Mouse (Mus musculus): ENCODE data around the gene Speer4c.
"Not testable (repeated sequence)": the region's sequence is repeated elsewhere in the genome, so short reads cannot be mapped to it uniquely, and the experiment has no call there.

Gene Speer4c

DNA sequence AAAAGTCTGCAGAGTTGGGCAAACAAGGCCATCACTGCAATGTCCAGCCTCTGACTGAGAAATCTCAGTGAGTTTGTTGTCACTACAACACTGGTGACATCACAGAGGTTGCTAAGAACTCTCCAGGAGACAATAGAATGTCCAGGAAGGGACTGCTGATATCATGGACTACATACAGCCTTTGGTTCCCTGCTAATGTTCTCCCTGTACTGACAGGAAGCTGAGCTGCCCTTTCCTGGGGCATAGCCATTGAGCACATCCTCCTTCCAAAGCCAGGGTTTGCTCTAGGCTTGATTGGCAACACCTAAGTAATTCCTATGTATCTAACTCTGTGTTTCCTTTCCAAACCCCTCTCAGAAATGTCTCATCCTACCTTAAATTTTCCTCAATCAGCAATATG lies at the start of gene Speer4c:
Speer4c (minus strand) TSS at position 101 of the 400 bp plus-strand sequence.
- DNase-seq, result not testable (repeated sequence)

DNA sequence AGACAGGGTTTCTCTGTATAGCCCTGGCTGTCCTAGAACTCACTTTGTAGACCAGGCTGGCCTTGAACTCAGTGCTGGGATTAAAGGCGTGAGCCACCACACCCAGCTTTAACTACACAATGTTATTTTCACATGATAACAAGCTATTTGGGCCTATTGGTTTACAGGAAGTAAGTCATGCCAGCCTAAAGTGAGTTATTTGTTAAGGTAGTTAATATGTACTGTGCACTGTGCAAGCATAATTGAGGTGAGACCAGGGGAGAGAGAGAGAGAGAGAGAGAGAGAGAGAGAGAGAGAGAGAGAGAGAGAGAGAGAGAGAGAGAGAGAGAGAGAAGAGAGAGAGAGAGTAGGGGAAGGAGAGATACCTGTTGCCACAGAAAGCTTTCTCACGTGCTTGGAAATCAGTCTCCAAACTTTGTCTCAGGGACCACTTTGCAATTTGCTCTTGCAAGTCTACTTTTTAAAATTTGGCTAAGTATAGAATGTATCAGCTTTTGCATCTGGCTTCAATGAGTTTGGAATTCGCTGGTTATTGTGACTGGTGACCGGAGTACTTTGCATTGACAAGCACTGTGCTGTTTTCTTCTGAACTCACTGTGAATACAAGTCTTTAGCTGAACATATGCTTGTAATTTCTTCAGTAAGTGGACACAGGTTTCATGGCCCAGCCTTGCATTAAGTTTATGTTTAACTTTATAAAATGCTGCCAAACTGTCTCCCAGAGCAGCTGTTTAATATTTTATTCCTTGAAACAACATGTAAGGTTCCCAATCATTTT lies 33.6 kb upstream of the Speer4c start:
- no peak for DNase-seq

DNA sequence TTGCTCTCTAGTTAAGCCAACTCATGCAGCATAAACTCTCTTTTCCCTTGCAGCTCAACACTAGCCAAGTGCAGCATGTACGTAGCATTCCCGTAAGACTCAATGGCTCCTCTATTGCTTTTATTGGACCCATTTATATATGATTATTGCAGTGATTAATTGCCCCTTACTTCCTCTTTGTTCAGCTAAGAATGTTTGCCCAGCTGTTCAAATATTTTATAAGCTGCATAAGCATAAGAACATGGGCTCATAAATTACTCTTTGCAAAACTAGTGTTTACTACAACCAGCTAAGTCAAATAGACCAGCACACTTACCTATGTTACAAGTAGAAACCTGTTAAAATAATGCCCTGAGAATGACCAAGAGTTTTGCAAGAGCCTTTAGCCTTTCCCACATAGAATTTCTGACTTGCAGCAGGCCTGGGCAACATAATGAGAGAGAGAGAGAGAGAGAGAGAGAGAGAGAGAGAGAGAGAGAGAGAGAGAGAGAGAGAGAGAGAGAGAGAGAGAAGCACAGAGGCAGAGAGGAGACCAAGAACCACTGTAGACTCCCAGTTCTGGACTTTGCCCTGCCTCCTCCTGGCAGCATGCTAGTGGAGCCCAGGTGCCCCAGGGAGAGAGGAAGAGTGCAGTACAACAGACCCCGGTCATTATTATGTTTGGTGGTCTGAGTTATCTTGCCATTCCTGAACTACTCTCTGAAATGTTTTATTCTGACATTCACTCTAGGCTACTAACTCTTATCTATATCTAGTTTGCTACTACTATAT lies 20.2 kb upstream of the Speer4c start:
- no peak for DNase-seq

DNA sequence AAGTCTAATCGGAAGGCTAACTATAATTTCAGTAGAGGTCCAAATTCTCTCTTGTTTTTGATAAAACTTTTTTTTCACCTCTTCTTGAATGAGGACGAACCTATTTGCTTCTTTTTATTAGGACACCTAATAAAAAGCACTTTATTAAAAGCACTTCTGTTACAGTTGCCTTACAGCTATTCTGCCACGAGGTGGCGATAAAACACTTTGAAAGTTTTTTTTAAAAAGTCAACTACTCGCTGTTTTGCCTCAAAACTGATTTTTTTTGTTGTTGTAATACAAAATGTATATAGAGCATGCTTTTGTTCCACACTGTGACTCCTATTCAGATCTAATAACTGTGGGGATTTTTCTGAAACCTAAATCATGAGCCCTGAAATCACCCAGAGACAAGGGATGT lies 11.2 kb downstream of the Speer4c start:
- peak; percentile 35 to 38 for DNase-seq

DNA sequence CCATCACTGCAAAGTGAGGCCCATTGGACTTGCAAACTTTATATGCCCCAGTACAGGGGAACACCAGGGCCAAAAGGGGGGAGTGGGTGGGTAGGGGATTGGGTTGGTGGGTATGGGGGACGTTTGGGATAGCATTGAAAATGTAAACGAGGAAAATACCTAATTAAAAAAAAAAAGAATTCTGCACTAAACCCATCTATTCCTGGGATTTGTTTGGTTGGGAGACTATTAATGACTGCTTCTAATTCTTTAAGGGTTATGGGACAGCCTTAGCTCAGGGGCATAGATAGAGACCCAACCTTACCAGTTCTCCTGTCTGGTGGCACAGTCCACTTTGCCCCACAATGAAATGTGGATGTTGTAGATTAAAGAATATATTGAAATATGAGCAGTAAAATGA lies 16.4 kb downstream of the Speer4c start:
- not testable (repeated sequence) for DNase-seq

DNA sequence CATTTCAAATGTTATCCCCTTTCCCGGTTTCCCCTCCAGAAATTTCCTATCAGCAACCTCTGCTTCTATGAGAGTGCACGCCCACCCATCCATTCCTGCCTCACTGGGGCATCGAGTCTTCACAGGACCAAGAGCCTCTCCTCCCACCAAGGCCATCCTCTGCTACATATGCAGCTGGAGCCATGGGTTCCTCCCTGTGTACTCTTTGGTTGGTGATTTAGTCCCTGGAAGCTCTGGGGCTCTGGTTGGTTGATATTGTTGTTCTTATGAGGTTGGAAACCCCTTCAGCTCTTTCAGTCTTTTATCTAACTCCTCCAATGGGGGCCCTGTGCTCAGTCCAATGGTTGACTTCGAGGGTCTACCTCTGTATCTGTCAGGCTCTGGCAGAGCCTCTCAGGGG lies 22.2 kb downstream of the Speer4c start:
- DNase-seq, result not testable (repeated sequence)

DNA sequence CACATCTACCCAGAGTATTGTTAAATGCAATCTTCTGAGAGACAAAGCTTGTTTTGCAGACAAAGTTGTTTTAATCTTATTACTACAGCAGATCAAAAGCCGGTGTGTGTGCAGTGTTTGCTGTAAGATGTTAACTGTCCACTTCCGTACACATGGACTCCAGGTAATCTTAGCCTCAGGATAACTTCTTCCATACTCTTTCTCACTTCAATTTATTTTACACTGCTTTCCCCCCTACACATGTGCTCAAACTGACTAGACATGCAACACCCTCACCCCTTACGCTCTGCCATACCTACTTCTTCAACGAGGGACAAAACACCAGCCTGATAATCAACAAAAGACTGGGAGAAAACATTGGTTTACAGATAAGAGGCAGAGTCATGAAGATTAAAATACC lies 23.2 kb downstream of the Speer4c start:
- not testable (repeated sequence) for DNase-seq

DNA sequence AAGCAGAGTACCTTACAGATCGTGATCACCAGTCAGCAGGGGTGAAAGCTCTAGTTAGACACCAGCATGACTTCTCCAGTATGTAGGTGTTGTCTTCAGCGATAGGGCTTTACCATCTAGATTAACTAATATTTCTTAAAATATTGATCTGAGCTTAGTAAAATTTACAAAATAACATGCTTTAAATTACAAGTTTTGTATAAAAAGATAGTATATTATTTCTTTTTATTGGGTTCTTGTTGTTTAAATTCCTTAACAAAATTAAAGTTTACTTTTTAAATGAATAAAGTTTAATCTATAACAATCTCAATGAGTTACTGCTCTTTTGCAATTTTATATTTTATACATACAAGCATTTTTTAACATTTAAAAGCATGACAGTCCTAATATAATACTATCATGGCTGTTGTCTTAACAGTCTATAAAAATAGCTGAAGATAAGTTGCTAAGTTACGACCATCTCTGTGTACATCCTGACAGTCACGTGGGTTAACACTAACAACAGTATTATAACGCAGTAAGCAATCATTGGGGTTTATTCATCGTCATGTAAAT lies 24.3 kb downstream of the Speer4c start:
- not testable (repeated sequence) for DNase-seq

DNA sequence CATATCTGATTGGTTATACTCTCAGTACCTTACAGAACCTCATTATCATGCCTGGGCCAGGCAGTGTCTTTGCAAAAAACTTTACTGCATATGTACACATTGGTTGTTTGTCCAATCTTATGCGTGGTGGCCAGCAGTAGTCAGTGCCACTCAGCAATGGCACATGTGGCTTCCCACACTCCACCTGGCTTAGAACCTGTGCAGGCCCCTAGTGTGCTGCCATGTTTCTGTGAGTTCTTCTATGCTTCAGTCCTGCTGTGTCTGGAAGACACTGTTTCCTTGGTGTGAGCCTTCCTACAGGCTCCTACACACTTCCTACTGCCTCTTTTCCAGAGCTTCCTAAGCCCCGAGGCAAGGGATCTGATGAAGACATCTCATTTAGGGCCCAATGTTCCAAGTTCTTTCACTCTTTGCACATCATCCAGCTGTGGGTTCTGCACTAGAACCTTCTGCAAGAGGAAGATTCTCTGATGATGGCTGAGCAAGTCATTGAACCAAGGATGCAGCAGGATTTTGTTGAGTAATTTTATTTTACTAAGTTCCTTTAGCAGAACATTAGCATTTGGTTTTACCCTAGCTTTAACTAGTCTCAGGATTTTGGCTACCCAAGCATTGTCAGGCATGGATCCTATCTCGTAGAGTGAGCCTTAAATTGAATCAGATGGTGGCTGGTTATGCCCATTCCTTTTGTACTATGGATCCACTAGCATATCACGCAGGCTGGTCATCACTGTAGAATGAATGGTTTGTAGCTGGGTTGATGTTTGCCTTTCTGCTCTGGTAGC lies 25.0 kb downstream of the Speer4c start:
- not testable (repeated sequence) for DNase-seq

DNA sequence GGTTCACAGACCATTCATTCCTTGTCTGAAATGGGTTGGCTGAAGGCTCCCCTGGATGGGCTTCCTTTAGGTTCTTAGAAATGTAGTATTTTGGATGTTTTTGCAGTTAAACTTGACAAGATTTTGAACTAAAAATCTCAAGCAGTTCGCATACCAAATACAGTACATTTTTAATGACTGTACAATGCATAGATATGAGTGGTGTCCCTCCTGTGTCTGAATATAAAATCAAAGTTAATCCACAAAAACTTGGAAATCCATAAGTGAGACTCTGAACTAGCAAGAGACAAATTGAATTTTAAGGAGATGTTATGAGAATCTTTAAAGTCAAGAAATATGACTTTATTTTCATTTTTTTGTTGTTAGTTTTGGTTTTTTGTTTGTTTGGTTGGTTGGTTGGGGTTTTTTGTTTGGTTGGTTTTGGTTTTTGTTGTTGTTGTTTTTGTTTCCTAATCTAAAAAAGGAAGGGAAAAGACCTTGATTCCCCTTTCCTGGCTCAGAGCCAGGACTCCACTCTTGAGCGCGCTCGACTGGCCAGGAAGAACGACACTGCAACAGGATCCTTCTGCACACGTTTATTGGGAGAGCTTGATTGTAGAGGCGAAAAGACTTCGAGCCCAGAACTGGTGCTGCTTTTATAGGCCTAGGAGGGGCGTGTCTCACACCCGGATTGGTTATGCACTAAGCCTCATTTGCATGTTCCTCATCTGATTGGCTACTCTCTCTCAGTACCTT lies 32.6 kb downstream of the Speer4c start:
- DNase-seq, result peak; percentile 10 to 19

DNA sequence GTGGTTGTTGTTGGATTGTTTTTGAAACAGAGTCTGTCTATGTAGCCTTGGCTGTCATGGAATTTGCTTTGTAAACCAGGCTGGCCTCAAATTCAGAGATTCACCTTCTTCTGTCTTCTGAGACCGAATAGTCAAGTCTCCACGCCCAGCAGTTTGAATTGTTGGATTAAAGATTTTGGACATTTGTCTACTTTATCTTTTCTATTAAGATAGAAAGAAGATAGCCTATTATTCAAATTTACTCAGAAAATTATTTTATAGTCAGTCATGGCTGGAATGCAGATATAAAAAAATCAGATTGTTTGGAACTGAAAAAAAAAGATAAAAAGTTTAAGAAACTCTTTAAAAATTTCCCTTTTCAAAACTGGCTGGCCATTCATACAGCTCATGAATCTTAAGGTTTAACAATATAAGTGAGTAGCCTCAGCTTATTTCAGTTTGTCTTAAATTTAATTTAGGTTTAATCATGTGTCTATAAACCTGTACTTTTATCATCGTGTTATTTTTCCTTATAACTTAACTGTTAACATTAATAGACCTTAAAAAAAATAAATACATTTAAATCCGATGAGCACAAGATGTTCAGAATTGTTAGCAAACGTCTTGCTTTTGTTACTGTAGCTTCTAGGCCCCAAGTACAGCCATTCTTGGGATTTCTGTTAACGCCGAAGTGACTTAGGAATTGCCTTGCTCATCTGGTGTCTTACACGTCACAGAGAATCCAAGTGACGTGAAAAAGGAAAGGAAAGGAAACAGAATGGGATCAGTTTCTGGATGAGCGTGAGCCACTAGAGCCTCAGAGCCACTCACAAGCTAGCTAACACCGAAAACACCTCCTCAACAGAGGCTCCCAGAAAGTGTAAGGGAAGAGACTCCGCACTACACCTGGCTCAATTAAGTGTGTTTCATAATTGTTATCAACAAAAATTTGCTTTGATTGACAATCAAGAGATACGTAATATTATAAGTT lies 33.8 kb downstream of the Speer4c start:
- not testable (repeated sequence) for DNase-seq

DNA sequence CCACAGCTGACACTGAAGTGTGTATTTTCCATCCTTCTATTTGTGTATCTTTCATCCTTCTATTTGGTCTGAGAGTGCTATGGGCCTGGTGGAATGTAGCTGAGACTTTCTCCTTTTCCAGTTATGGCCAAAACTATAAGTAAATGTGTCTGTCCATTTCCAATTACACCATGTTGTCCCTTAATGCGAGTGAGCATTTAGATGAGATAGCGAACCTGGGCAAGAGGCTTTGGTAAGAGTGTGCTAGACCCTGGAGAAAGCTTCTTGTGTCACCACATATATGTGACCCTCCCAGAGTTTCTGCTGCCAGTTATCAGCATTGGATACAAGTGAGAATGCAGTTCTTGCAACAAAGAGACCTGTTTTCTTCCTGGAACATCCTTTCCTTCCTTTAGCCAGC lies 35.2 kb downstream of the Speer4c start:
- DNase-seq, result not testable (repeated sequence)

DNA sequence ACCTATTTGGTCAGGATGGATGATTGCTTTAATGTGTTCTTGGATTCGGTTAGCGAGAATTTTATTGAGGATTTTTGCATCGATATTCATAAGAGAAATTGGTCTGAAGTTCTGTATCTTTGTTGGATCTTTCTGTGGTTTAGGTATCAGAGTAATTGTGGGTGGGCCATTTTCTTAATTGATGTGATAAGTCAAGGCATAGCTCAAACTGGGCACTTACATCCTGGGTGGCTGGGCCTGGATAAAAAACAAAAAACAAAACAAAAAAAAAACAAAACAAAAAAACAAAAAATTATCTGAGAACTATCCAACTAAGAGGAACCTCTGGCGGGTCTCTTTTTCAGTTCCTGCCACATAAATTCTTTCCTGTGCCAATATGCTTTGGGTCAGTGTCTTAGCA lies 36.3 kb downstream of the Speer4c start:
- not testable (repeated sequence) for DNase-seq

DNA sequence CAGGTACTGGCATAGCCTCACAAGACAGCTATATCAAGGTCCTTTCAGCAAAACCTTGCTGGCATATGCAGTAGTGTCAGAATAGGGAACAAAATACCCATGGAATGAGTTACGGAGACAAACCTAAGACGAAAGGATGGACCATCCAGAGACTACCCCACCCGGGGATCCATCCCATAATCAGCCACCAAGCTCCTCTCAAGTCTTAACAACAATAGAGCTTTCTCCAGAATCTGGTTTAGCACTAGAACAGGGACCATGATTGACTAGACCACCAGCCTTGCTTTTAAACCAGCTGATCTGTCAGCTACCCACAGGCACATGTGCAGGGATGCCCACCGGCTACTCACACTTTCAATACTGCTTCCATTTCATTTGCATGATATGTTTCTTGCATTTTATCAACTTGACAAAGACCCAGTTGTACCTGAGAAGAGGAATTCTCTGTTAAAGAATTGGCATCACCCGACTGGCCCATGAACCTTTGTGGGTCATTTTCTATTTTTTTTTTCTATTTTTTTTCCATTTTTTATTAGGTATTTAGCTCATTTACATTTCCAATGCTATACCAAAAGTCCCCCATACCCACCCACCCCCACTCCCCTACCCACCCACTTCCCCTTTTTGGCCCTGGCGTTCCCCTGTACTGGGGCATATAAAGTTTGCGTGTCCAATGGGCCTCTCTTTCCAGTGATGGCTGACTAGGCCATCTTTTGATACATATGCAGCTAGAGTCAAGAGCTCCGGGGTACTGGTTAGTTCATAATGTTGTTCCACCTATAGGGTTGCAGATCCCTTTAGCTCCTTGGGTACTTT lies 39.4 kb downstream of the Speer4c start:
- DNase-seq, result not testable (repeated sequence)

DNA sequence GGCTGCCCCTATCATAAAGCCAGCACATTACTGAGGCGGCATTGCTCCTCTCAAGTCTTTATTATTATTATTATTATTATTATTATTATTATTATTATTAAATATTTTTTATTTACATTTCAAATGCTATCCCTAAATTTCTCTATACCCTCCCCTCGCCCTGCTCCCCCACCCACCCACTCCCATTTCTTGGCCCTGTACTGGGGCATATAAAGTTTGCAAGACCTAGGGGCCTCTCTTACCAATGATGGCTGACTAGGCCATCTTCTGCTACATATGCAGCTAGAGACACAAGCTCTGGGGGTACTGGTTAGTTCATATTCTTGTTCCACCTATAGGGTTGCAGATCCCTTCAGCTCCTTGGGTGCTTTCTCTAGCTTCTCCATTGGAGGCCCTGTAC lies 40.1 kb downstream of the Speer4c start:
- not testable (repeated sequence) for DNase-seq

DNA sequence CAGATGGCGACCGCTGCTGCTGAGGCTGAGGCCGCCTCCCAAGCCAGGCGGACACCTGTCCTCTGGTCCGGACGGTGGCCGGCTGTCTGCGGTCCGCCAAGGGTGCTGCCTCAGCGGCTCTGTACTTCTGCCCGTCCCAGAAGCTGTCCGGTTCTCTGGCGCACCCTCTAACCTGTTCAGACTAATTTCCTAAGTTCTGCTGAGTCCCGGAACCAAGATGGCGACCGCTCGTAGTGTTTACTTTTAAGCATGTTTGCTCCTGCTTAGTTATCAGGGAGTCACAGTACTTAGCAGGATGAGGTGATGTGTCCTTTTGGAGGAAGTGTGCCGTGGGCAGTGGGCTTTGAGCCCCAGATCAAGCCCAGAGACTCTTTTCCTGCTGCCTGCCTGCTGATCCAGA lies 43.3 kb downstream of the Speer4c start:
- not testable (repeated sequence) for DNase-seq

DNA sequence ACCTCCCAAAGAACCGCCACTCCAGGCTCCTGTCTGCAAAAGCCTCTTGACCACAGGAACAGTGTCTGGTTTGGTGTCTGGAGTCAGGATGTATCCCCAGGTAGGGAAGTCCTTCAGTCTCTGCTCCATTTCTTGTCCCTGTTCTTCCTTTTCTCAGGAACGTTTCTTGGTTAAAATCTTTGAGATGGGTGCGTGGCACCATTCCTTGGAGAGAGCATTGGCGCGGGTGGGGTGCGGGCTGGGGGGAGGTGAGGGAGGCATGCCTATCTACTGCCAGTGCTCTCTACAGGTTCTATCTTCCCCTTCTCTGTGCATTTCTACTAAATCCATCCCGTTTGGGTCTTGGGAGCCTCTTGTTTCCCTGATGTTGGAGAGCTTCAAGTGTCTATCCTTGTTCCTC lies 50.2 kb downstream of the Speer4c start:
- peak in 1 of 2 experiments; percentile 1 for DNase-seq

Data from kidney, postnatal 4 days (tissue).